Comparison of ENCODE assay signal across 8 mouse cellular contexts in the genomic region with DNA sequence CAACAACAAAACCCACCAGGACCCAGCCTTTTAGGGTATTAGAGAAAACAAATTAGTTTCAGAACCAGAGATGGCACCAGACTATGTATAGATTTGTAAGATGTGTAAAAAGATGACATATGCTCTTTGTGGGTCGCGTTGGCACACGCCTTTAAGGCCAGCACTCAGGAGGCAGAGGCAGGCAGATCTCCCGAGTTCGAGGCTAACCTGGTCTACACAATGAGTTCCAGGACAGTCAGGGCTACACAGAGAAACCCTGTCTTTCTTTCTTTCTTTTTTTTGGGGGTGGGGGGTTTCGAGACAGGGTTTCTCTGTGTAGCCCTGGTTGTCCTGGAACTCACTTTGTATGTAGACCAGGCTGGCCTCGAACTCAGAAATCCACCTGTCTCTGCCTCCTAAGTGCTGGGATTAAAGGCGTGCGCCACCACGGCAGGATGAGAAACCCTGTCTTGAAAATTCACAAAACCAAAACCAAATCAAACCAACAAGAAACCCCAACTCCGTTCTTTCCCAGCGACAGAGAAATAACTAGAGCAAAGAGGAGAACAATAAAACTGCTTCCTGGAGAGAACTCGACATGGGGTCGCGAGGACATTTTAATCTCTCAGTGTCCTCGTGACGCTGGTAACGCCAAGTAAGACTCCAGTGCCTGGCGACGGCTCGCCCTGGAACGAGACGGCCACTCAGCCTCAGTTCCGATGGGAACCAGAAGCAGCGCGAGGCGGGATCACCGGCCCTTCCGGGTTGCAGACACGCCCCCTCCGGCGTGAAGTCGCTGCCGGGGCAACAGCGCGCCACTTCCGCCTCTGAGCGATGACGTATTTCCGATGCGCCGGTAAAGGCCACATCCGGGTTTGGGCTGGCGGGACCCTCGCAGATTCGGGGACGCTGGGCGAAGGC. TPM values are rescaled to one million over a fixed set of nuclear protein-coding genes. Genes with fewer than 3 reads are reported as not detected.
DNase-seq lines count a peak whose midpoint lies in the region; ATAC-seq lines count a peak whose summit lies in the region.

A gene (plus strand): TSS at position 813 of the 900 bp plus-strand sequence.

- H3K4me3 ChIP-seq in brown adipose tissue, adult 24 weeks (ENCODE audit: insufficient read depth, low read depth, low read length), result peak within 1 kb of the TSS; percentile 97
- peak within 1 kb of the TSS; percentile 90 for H3K4me3 ChIP-seq in heart, embryonic 13.5 days
- H3K4me3 ChIP-seq in liver, embryonic 12.5 days, result peak within 1 kb of the TSS; percentile 99
- peak within 1 kb of the TSS; percentile 100 for H3K4me3 ChIP-seq in stomach, embryonic 15.5 days (replicated peaks)

- 6% methylated on average over 48 of the region's 48 CpGs for WGBS in heart, embryonic 13.5 days
- 5% methylated on average over 48 of the region's 48 CpGs for WGBS in liver, embryonic 12.5 days (ENCODE audit: insufficient replicate concordance)
- whole genome bisulfite sequencing in stomach, embryonic 15.5 days, result 7% methylated on average over 48 of the region's 48 CpGs

- no peaks in the 10 kb centered on the region for H3K9me3 ChIP-seq in heart, embryonic 13.5 days
- H3K9me3 ChIP-seq in liver, embryonic 12.5 days (replicated peaks), result no peaks in the 10 kb centered on the region
- no peaks in the 10 kb centered on the region for H3K9me3 ChIP-seq in stomach, embryonic 15.5 days

- ATAC-seq in heart, embryonic 13.5 days (ENCODE audit: extremely low read depth, insufficient number of reproducible peaks, low FRiP score, low TSS enrichment), result peak; percentile 72
- ATAC-seq in liver, embryonic 12.5 days, result peak; percentile 58
- ATAC-seq in stomach, embryonic 15.5 days (ENCODE audit: insufficient read depth, low FRiP score, low read depth), result peak; percentile 87

- H3K9ac ChIP-seq in heart, embryonic 13.5 days, result peak within 1 kb of the TSS; percentile 92
- peak within 1 kb of the TSS; percentile 81 for H3K9ac ChIP-seq in liver, embryonic 12.5 days
- H3K9ac ChIP-seq in stomach, embryonic 15.5 days, result peak within 1 kb of the TSS; percentile 90

- DNase-seq in CD4-positive, CD25-positive, alpha-beta regulatory T cell, adult 2 months (ENCODE audit: low read depth, low spot score), result peak; percentile 95
- DNase-seq in fat pad, adult 2 months (ENCODE audit: extremely low read depth, low read depth, low spot score), result peak; percentile 30
- DNase-seq in kidney, postnatal 10 days, result peak; percentile 98
- peak; percentile 91 to 92 for DNase-seq in natural killer cell, adult 2 months (ENCODE audit: low spot score in 2 of 2)

- H3K4me2 ChIP-seq in heart, embryonic 13.5 days, result peak within 1 kb of the TSS; percentile 80
- H3K4me2 ChIP-seq in liver, embryonic 12.5 days, result peak within 1 kb of the TSS; percentile 79
- peak within 1 kb of the TSS; percentile 75 for H3K4me2 ChIP-seq in stomach, embryonic 15.5 days

- peaks cover 6% of the 10 kb centered on the region; the same call in 1 of the 2 replicates for H3K4me1 ChIP-seq in brown adipose tissue, adult 24 weeks (ENCODE audit: control insufficient read depth, insufficient read depth, insufficient read length, low read length)
- H3K4me1 ChIP-seq in heart, embryonic 13.5 days, result peaks cover 29% of the 10 kb centered on the region
- peaks cover 42% of the 10 kb centered on the region for H3K4me1 ChIP-seq in liver, embryonic 12.5 days
- H3K4me1 ChIP-seq in stomach, embryonic 15.5 days, result peaks cover 12% of the 10 kb centered on the region

- peak within 1 kb of the TSS; percentile 93 for H3K27ac ChIP-seq in brown adipose tissue, adult 24 weeks (replicated peaks; ENCODE audit: low read depth, low read length)
- peak within 1 kb of the TSS; percentile 77 for H3K27ac ChIP-seq in heart, embryonic 13.5 days (replicated peaks)
- peak within 1 kb of the TSS; percentile 78 for H3K27ac ChIP-seq in liver, embryonic 12.5 days
- peak within 1 kb of the TSS; percentile 84 for H3K27ac ChIP-seq in stomach, embryonic 15.5 days

- H3K36me3 ChIP-seq in heart, embryonic 13.5 days, result peaks cover 34% of the 10 kb centered on the region
- H3K36me3 ChIP-seq in liver, embryonic 12.5 days, result peaks cover 33% of the 10 kb centered on the region
- H3K36me3 ChIP-seq in stomach, embryonic 15.5 days, result peaks cover 23% of the 10 kb centered on the region

- H3K27me3 ChIP-seq in heart, embryonic 13.5 days (replicated peaks), result no peaks in the 10 kb centered on the region
- H3K27me3 ChIP-seq in liver, embryonic 12.5 days (replicated peaks), result no peaks in the 10 kb centered on the region
- no peaks in the 10 kb centered on the region for H3K27me3 ChIP-seq in stomach, embryonic 15.5 days (replicated peaks)

RNA-seq across cellular contexts. Expression of the gene that starts here (rescaled TPM):
- 9.5 and 9.8 TPM in 2 replicates for polyA plus RNA-seq in brown adipose tissue, adult 24 weeks (2012; ENCODE audit: insufficient read depth, insufficient read length, missing spikeins)
- 17.8 and 19.4 TPM in 2 replicates for polyA plus RNA-seq in heart, embryonic 13.5 days (2015; fragmentation: Nextera tagmentation; extraction: Ambion mirVana)
- 19.7 and 20.7 TPM in 2 replicates for polyA plus RNA-seq in liver, embryonic 12.5 days (2016; fragmentation: Nextera tagmentation; extraction: Ambion mirVana)
- polyA plus RNA-seq in stomach, embryonic 15.5 days (2015; fragmentation: Nextera tagmentation; extraction: Ambion mirVana), result 23.3 and 25.3 TPM in 2 replicates

Comparison
In these comparisons a context has a peak if more than half of its experiments do, and no peak if none do; other contexts are left out.
1. Peak in every context shown above with its lines: DNase-seq, ATAC-seq, H3K4me3 ChIP-seq and H3K27ac ChIP-seq.
2. DNase-seq: peak in every context shown above with its lines; median percentile 98 in kidney, postnatal 10 days; 95 in CD4-positive, CD25-positive, alpha-beta regulatory T cell, adult 2 months; 92 in natural killer cell, adult 2 months; 30 in fat pad, adult 2 months.